Mouse (Mus musculus): ENCODE results near the gene Foxk1. TPM values are rescaled to one million over a fixed set of nuclear protein-coding genes. Genes with fewer than 3 reads are reported as not detected.
A peak's percentile ranks its signal among the peaks of the same experiment; 100 is the strongest.

Gene Foxk1
- polyA plus RNA-seq (2015; fragmentation: Nextera tagmentation; extraction: Ambion mirVana): 4.1 and 4.6 TPM in 2 replicates

- ATAC-seq: peak; percentile 91
- H3K4me2 ChIP-seq (ENCODE audit: low read length): peak within 1 kb of the TSS; percentile 92
- peak within 1 kb of the TSS; percentile 86 for H3K9ac ChIP-seq (replicated peaks; ENCODE audit: low read depth, low read length)
- H3K4me3 ChIP-seq (replicated peaks; ENCODE audit: low read length): peak within 1 kb of the TSS; percentile 95
- peak within 1 kb of the TSS; percentile 64 for H3K27ac ChIP-seq (ENCODE audit: low read length)
- under 1% methylated on average over 59 of the region's 60 CpGs for WGBS
- no peaks in the 10 kb centered on the region for H3K9me3 ChIP-seq (ENCODE audit: control insufficient read depth, low read length)
- H3K36me3 ChIP-seq (ENCODE audit: control insufficient read depth, insufficient read depth): no peaks in the 10 kb centered on the region
- peaks cover 41% of the 10 kb centered on the region for H3K4me1 ChIP-seq (replicated peaks; ENCODE audit: control insufficient read depth, insufficient read depth, low read length)
- no peaks in the 10 kb centered on the region for H3K27me3 ChIP-seq (replicated peaks; ENCODE audit: control insufficient read depth, insufficient read depth, low read length)
Observed at GRCm38 (mm10) chr5:142400981-142401640, at the start of gene Foxk1. Foxk1 (plus strand) TSS chr5:142401497.

- no peak for ATAC-seq
- H3K4me3 ChIP-seq (replicated peaks; ENCODE audit: low read length): no peak overlapping the region
- 0 out of 2 replicates have a peak, but pooled peaks cover 4% of the 10 kb centered on the region for H3K9me3 ChIP-seq (ENCODE audit: control insufficient read depth, low read length)
- H3K36me3 ChIP-seq (ENCODE audit: control insufficient read depth, insufficient read depth): no peaks in the 10 kb centered on the region
- no peaks in the 10 kb centered on the region for H3K4me1 ChIP-seq (replicated peaks; ENCODE audit: control insufficient read depth, insufficient read depth, low read length)
- no peak overlapping the region for H3K9ac ChIP-seq (replicated peaks; ENCODE audit: low read depth, low read length)
- H3K27ac ChIP-seq (ENCODE audit: low read length): no peak overlapping the region
- H3K27me3 ChIP-seq (replicated peaks; ENCODE audit: control insufficient read depth, insufficient read depth, low read length): no peaks in the 10 kb centered on the region
- H3K4me2 ChIP-seq (ENCODE audit: low read length): no peak overlapping the region
- WGBS: 91% methylated on average over 5 of the region's 5 CpGs
Observed at GRCm38 (mm10) chr5:142352336-142352892, 48.9 kb upstream of the Foxk1 start.

DNA sequence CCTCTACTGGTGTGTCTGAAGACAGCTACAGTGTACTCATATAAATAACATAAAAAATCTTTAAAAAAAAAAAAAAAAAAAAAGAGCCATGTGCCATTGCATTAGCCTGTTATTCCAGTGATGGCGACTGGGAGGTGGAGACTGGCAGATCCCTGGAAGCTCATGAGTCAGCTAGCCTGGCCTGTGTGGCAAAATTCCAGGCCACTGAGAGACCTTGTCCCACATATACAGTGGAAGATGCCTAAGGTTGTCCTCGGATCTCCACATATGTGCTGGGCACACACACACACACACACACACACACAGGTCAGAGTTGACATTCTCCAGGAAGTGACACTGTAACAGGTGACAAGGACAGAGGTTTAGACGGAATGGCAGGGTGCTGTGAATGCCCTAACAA, 46.2 kb upstream of the Foxk1 start:
- Histone ChIP-seq H3K27me3 (replicated peaks; ENCODE audit: control insufficient read depth, insufficient read depth, low read length) (no peaks in the 10 kb centered on the region), H3K4me2 (ENCODE audit: low read length) (no peak overlapping the region), H3K4me1 (replicated peaks; ENCODE audit: control insufficient read depth, insufficient read depth, low read length) (no peaks in the 10 kb centered on the region), H3K9me3 (ENCODE audit: control insufficient read depth, low read length) (no peaks in the 10 kb centered on the region), H3K36me3 (ENCODE audit: control insufficient read depth, insufficient read depth) (no peaks in the 10 kb centered on the region), H3K27ac (ENCODE audit: low read length) (no peak overlapping the region), H3K9ac (replicated peaks; ENCODE audit: low read depth, low read length) (no peak overlapping the region), H3K4me3 (replicated peaks; ENCODE audit: low read length) (no peak overlapping the region)
- no peak for ATAC-seq
- WGBS: 94% methylated on average over 3 of the region's 3 CpGs

- Histone ChIP-seq H3K9me3 (ENCODE audit: control insufficient read depth, low read length) (no peaks in the 10 kb centered on the region), H3K27me3 (replicated peaks; ENCODE audit: control insufficient read depth, insufficient read depth, low read length) (no peaks in the 10 kb centered on the region), H3K27ac (ENCODE audit: low read length) (no peak overlapping the region), H3K4me3 (replicated peaks; ENCODE audit: low read length) (no peak overlapping the region), H3K9ac (replicated peaks; ENCODE audit: low read depth, low read length) (no peak overlapping the region), H3K4me1 (replicated peaks; ENCODE audit: control insufficient read depth, insufficient read depth, low read length) (peaks cover 8% of the 10 kb centered on the region), H3K4me2 (ENCODE audit: low read length) (no peak overlapping the region), H3K36me3 (ENCODE audit: control insufficient read depth, insufficient read depth) (no peaks in the 10 kb centered on the region)
- no peak for ATAC-seq
- 48% methylated on average over 5 of the region's 5 CpGs for WGBS
Observed at GRCm38 (mm10) chr5:142361166-142361565, 40.1 kb upstream of the Foxk1 start.

DNA sequence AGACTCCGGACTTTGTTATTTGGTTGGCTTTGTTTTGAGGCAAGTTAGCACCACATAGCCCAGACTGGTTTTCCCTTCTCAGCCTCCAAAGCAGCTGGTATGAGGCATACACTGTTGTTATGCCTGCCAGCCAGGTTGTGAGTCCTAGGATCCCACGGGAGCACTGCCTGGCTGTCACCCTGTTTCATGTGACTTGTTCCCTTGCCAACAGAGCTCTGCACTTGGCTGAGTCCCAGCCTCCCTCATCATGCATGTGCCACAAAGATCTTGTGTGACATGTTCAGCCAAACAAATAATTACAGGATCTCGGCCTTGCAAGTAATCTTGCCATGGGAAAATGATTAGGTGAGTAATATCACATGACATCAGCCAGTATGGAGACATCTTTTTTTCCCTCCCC, 38.4 kb upstream of the Foxk1 start:
- Histone ChIP-seq H3K27me3 (replicated peaks; ENCODE audit: control insufficient read depth, insufficient read depth, low read length) (no peaks in the 10 kb centered on the region), H3K4me1 (replicated peaks; ENCODE audit: control insufficient read depth, insufficient read depth, low read length) (peaks cover 15% of the 10 kb centered on the region), H3K9me3 (ENCODE audit: control insufficient read depth, low read length) (no peaks in the 10 kb centered on the region), H3K4me3 (replicated peaks; ENCODE audit: low read length) (no peak overlapping the region), H3K27ac (ENCODE audit: low read length) (peak overlapping the region; percentile 11; the same call in 1 of the 2 replicates), H3K9ac (replicated peaks; ENCODE audit: low read depth, low read length) (no peak overlapping the region), H3K4me2 (ENCODE audit: low read length) (no peak overlapping the region), H3K36me3 (ENCODE audit: control insufficient read depth, insufficient read depth) (no peaks in the 10 kb centered on the region)
- peak; percentile 48 for ATAC-seq
- WGBS: 24% methylated on average over 3 of the region's 3 CpGs

GRCm38 (mm10) chr5:142364095-142364494, 37.2 kb upstream of the Foxk1 start:
- H3K9me3 ChIP-seq (ENCODE audit: control insufficient read depth, low read length): no peaks in the 10 kb centered on the region
- WGBS: 57% methylated on average over 5 of the region's 5 CpGs
- H3K4me3 ChIP-seq (replicated peaks; ENCODE audit: low read length): no peak overlapping the region
- no peak overlapping the region for H3K9ac ChIP-seq (replicated peaks; ENCODE audit: low read depth, low read length)
- peaks cover 24% of the 10 kb centered on the region for H3K4me1 ChIP-seq (replicated peaks; ENCODE audit: control insufficient read depth, insufficient read depth, low read length)
- ATAC-seq: no peak
- H3K27me3 ChIP-seq (replicated peaks; ENCODE audit: control insufficient read depth, insufficient read depth, low read length): no peaks in the 10 kb centered on the region
- no peak overlapping the region for H3K27ac ChIP-seq (ENCODE audit: low read length)
- H3K4me2 ChIP-seq (ENCODE audit: low read length): no peak overlapping the region
- H3K36me3 ChIP-seq (ENCODE audit: control insufficient read depth, insufficient read depth): no peaks in the 10 kb centered on the region

DNA sequence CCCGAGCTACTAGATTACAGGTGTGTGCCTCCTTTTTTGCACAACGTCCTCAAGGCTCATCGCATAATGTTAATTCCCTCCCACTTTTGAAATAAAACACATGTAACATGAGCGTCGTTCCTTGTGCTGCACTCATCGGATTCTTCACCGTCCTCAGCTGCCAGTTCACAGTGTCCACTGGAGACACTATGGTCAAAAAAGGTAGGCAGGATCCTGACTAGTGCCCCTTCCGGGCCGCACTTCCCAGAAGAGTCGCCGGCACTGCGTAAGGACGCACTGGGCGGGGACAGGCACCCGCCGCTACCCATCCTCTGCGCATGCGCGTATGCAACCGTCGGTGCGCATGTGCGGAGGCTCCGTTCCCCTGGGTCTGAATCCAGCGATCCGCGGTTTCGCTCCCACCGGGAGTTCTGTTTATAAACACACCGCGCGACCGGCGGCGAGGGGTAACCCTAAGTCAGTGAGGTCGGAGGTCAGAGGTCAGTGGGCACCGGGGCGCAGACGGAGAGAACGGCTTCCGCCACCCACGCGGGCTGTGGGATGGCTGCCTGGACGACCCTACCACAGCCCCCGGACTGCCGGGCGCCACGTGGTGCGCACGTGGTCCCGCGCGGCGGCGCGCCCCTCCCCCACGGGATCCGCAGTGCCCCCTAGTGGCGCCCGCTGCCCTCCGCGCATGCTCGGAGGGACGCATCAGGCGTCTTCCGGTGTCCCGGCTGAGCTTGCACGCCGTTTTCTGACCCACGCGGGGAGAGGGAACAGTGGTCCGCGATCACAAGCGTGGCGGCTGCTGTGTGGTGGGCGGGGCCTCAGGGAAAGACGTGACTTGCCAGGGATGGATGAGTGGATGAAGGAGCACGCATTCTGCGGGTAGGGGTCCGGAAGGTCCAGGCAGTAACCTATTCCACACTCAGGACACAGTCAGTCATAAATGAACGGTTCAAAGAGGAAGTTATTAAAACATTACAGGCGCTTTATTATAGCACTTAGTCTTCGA, 33.9 kb upstream of the Foxk1 start:
- Histone ChIP-seq H3K27me3 (replicated peaks; ENCODE audit: control insufficient read depth, insufficient read depth, low read length) (no peaks in the 10 kb centered on the region), H3K36me3 (ENCODE audit: control insufficient read depth, insufficient read depth) (no peaks in the 10 kb centered on the region), H3K27ac (ENCODE audit: low read length) (peak overlapping the region; percentile 9; the same call in 1 of the 2 replicates), H3K4me1 (replicated peaks; ENCODE audit: control insufficient read depth, insufficient read depth, low read length) (peaks cover 34% of the 10 kb centered on the region), H3K4me2 (ENCODE audit: low read length) (peak overlapping the region; percentile 51), H3K4me3 (replicated peaks; ENCODE audit: low read length) (peak overlapping the region; percentile 50), H3K9me3 (ENCODE audit: control insufficient read depth, low read length) (no peaks in the 10 kb centered on the region), H3K9ac (replicated peaks; ENCODE audit: low read depth, low read length) (peak overlapping the region; percentile 64)
- peak; percentile 89 for ATAC-seq
- WGBS: under 1% methylated on average over 83 of the region's 83 CpGs

DNA sequence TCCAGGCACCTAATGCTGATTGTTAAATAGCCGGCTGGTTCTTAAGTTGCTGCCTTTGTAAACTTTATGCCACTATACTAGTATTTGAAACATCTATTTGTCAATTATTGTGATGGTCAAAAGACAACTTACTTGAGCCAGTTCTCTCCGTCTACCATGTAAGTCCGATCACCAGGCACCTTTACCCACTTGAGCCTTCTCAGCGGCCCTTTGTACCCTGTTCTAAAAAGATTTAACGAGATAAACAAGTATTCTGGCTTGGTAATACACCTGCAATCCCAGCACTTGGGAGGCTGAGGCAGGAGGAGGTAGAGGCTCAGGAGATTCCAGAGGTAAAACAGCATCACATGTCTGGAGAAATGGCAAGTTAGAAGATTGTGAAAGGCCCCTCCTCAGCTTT, 33.2 kb upstream of the Foxk1 start:
- Histone ChIP-seq H3K4me1 (replicated peaks; ENCODE audit: control insufficient read depth, insufficient read depth, low read length) (peaks cover 30% of the 10 kb centered on the region), H3K27me3 (replicated peaks; ENCODE audit: control insufficient read depth, insufficient read depth, low read length) (no peaks in the 10 kb centered on the region), H3K9ac (replicated peaks; ENCODE audit: low read depth, low read length) (peak overlapping the region; percentile 64), H3K27ac (ENCODE audit: low read length) (no peak overlapping the region), H3K4me2 (ENCODE audit: low read length) (peak overlapping the region; percentile 51), H3K9me3 (ENCODE audit: control insufficient read depth, low read length) (no peaks in the 10 kb centered on the region), H3K4me3 (replicated peaks; ENCODE audit: low read length) (peak overlapping the region; percentile 50), H3K36me3 (ENCODE audit: control insufficient read depth, insufficient read depth) (no peaks in the 10 kb centered on the region)
- WGBS: 46% methylated on average over 5 of the region's 5 CpGs
- ATAC-seq: no peak
